Mouse (Mus musculus) adrenal gland, adult (tissue): ENCODE data around the gene Zc3h12d.
"Not testable (repeated sequence)": the region's sequence is repeated elsewhere in the genome, so short reads cannot be mapped to it uniquely, and the experiment has no call there.

ENCODE experiments used
- DNase-seq, 2 experiments: peaks; one replicate each; pipeline ENCODE4 v3.0.0; 2022 to 2023; ENCODE audit warnings: low spot score in 1 of 2; ENCODE audit not compliant: inconsistent age in 2 of 2

The Zc3h12d gene

GRCm38 (mm10) chr10:7870571-7871315 lies 38.5 kb downstream of the Zc3h12d start:
- DNase-seq = peak in 1 of 2 experiments; percentile 49

- DNase-seq = no peak
Measured at GRCm38 (mm10) chr10:7871381-7872020, 39.2 kb downstream of the Zc3h12d start.

GRCm38 (mm10) chr10:7874194-7874593 lies 41.9 kb downstream of the Zc3h12d start:
- DNase-seq = no peak

- DNase-seq = not testable (repeated sequence)
Measured at GRCm38 (mm10) chr10:7880283-7880682, 48.0 kb downstream of the Zc3h12d start.

GRCm38 (mm10) chr10:7881971-7882370 lies 49.7 kb downstream of the Zc3h12d start:
- DNase-seq = no peak

- peak; percentile 69 to 91 for DNase-seq
Measured at GRCm38 (mm10) chr10:7883524-7883923, 51.3 kb downstream of the Zc3h12d start.

GRCm38 (mm10) chr10:7888256-7888868 lies 56.1 kb downstream of the Zc3h12d start:
- peak in 1 of 2 experiments; percentile 16 for DNase-seq

GRCm38 (mm10) chr10:7900719-7901627 lies 68.7 kb downstream of the Zc3h12d start:
- DNase-seq = peak in 1 of 2 experiments; percentile 15

GRCm38 (mm10) chr10:7904157-7904556 lies 71.9 kb downstream of the Zc3h12d start:
- DNase-seq = peak in 1 of 2 experiments; percentile 12

GRCm38 (mm10) chr10:7907151-7907550 lies 74.9 kb downstream of the Zc3h12d start:
- peak in 1 of 2 experiments; percentile 20 for DNase-seq

GRCm38 (mm10) chr10:7911268-7911667 lies 79.0 kb downstream of the Zc3h12d start:
- peak in 1 of 2 experiments; percentile 43 for DNase-seq
